Mouse (Mus musculus) layer of hippocampus, postnatal 25 days (tissue): ENCODE measurements around the gene Bri3. TPM values are rescaled to one million over a fixed set of nuclear protein-coding genes. Genes with fewer than 3 reads are reported as not detected.

ENCODE experiments used
- DNase-seq, 2 experiments: peaks; one replicate each; pipeline ENCODE4 v3.0.0; 2022; ENCODE audit warnings: mixed read lengths in 2 of 2, low spot score in 1 of 2; ENCODE audit errors: extremely low spot score in 1 of 2
- total RNA-seq, 2 experiments: library from RNA; stranded (reverse); gene quantifications; 2 replicates each; pipeline ENCODE4 v1.2.3; 2021

Bri3 gene
- total RNA-seq, 2 experiments from 2014 or later: 69.3 to 70.2 TPM

- DNase-seq: no peak
These were observed 239.6 kb downstream of the Bri3 start for GRCm38 (mm10) chr5:144483659-144484375.

GRCm38 (mm10) chr5:144491308-144491707 is 247.1 kb downstream of the Bri3 start:
- DNase-seq: no peak

Other genes starting within 250 kb of the Bri3 start
- 10 to 100 TPM; 35.2 to 38.2 TPM for gene Ccz1, start 229.6 kb upstream of the Bri3 start, total RNA-seq
- gene Ocm, start 217.8 kb upstream of the Bri3 start, total RNA-seq: not detected
- gene Lmtk2, start 144.0 kb upstream of the Bri3 start, total RNA-seq: 10 to 100 TPM; 92.3 to 94.2 TPM
- under 1 TPM; 0.17 to 0.26 TPM for gene Bhlha15, start 54.2 kb upstream of the Bri3 start, total RNA-seq
- 100 to 1,000 TPM in 1 of 2 experiments, 10 to 100 TPM in 1; 92.5 to 109 TPM for gene Tecpr1, start 20.8 kb upstream of the Bri3 start, total RNA-seq
- under 1 TPM; 0.42 to 0.49 TPM for gene Baiap2l1, start 113.7 kb downstream of the Bri3 start, total RNA-seq